Mouse (Mus musculus) layer of hippocampus, adult 2 months (tissue): ENCODE data around the gene Tnk2. TPM values are rescaled to one million over a fixed set of nuclear protein-coding genes. Genes with fewer than 3 reads are reported as not detected.

ENCODE experiments used
- DNase-seq, 2 experiments: peaks; one replicate each; pipeline ENCODE4 v3.0.0; 2022; ENCODE audit warnings: low spot score in 2 of 2
- H3K27ac ChIP-seq: fragments of 200-600 bp; 2 replicates; pipeline ENCODE4 v1.8.1; 2022
- H3K4me3 ChIP-seq: fragments of 200-600 bp; 2 replicates; pipeline ENCODE4 v1.8.1; 2022; ENCODE audit warnings: mild to moderate bottlenecking
- CTCF ChIP-seq: fragments of 200-600 bp; conservative IDR thresholded peaks from 2 replicates; pipeline ENCODE4 v1.8.1; 2022; ENCODE audit warnings: antibody characterized with exemption, mild to moderate bottlenecking, moderate library complexity
- total RNA-seq, 2 experiments: library from RNA; stranded (reverse); gene quantifications; 2 replicates each; pipeline ENCODE4 v1.2.3; 2021

The Tnk2 gene
- total RNA-seq, 2 experiments from 2014 or later: 210 to 212 TPM

DNA sequence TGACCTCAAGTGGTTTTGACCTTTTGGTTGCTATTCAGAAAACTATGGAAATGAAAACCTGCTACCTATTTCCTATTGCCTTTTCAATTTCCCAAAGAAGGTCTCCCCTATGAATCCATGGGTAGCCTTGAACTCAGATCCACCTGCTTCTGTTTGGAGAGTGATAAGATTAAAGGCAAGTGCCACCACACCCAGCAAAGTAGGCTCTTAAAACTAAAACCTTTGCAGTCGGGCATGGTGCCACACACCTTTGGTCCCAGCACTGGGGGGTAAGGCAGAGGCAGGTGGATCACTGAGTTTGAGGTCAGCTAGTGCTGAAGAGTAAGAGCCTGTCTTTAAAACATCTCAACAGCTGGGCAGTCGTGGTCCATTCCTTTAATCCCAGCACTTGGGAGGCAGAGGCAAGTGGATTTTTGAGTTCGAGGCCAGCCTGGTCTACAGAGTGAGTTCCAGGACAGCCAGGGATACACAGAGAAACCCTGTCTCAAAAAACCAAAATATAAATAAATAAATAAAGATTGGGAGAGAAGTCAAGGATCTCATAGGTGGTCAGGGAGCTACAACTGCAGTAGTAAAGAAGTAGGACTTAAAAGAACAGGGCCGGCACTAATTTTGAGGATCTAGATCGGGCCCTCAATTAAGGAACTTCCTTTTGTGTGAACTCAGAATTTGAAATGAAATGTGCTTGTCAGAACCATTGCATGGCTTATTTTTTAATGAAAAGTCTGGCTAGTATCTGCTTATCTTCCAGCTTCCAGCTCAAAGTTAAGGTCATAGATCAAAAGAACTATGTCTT, 33.0 kb upstream of the Tnk2 start:
- H3K27ac ChIP-seq: peak overlapping the region; percentile 90; the same call in 1 of the 2 replicates
- no peak for TF ChIP-seq CTCF
- H3K4me3 ChIP-seq: peak overlapping the region; percentile 98
- no peak for DNase-seq

- Histone ChIP-seq H3K27ac (0 out of 2 replicates have a peak overlapping the region, but pooled peaks have one; percentile 29), H3K4me3 (peak overlapping the region; percentile 0; the same call in 1 of the 2 replicates)
- TF ChIP-seq CTCF: no peak
- DNase-seq: no peak
Measured at GRCm38 (mm10) chr16:32612052-32612451, 31.6 kb upstream of the Tnk2 start.

GRCm38 (mm10) chr16:32613269-32613834, 30.3 kb upstream of the Tnk2 start:
- peak; percentile 43 for TF ChIP-seq CTCF
- Histone ChIP-seq H3K4me3 (no peak overlapping the region), H3K27ac (no peak overlapping the region)
- no peak for DNase-seq

DNA sequence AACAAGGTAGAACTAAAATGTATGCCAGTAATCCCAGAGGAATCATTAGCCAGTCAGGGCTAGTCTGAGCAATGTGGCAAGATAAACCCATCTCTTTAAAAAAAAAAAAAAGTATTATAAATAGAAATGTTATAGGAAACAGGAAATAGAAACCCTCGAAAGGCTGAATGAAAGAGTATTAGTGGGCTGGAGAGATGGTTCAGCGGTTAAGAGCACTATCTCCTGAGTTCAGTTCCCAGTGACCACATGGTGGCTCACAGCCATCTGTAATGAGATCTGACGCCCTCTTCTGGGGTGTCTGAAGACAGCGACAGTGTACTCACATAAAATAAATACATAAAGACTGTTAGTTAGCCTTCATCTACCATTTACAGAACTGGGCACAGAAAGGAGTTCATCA, 29.6 kb upstream of the Tnk2 start:
- Histone ChIP-seq H3K4me3 (no peak overlapping the region), H3K27ac (no peak overlapping the region)
- no peak for DNase-seq
- TF ChIP-seq CTCF: peak; percentile 55

DNA sequence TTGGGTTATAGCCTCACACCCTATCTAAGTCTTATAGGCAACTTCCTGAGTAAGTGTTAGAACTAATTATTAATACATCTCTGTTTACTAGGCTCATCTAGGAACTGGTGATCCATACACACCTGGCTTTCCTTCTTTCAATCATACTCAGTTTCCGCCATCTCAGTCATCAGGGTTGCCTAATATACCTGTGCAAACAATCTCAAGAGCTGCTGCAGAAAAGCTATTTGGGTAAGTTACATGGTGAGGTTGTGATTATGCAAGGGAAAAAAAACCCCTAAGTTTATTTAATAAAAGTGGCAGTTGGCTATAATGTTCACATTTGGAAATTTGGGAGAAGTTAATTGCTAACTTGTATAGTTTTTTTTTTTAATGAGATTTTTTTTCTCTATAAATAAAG, 24.7 kb upstream of the Tnk2 start:
- DNase-seq: no peak
- no peak overlapping the region for H3K4me3 ChIP-seq
- H3K27ac ChIP-seq: no peak overlapping the region
- TF ChIP-seq CTCF: no peak

DNA sequence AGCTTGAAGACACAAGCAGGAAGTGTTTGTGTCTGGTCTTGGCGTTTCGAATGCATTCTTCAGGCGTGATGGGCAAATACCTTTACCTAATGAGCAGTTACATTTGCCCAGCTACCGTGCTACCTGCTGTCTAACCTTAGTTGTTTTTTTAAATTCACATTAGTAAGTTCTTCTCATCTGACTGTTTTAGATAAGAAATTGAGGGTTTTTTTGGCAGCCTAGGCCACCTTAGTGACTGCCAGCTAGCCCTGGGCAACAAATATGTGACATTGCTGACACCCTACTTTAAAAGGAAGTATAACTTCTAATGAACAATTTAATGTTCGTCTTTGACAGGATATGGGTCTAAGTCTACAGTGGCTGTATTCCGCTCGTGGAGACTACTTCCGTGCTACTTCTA, 15.5 kb upstream of the Tnk2 start:
- DNase-seq: no peak
- H3K27ac ChIP-seq: no peak overlapping the region
- no peak overlapping the region for H3K4me3 ChIP-seq
- no peak for TF ChIP-seq CTCF

- no peak overlapping the region for H3K27ac ChIP-seq
- TF ChIP-seq CTCF: no peak
- H3K4me3 ChIP-seq: no peak overlapping the region
- no peak for DNase-seq
Measured at GRCm38 (mm10) chr16:32632328-32632824, 11.3 kb upstream of the Tnk2 start.

GRCm38 (mm10) chr16:32633486-32634012, 10.1 kb upstream of the Tnk2 start:
- TF ChIP-seq CTCF: no peak
- DNase-seq: no peak
- Histone ChIP-seq H3K27ac (no peak overlapping the region), H3K4me3 (no peak overlapping the region)

DNA sequence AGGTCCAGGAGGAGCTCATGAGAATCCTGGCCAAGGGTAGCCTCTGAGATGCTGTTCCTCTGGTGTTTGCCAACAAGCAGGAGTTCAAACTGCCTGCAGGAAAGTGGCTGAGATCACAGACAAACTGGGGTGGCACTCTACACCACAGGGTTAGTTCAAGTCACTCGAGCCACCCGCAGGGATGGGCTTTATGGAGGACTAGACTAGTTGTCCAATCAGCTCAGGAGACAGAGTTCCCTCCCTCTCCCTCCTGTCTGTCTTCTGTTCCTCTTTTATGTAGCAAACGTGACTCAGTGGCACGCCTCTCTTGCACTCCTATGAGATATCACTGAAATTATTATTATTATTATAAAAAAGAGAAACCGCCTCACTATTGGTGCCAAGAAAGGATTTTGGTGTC, 9.5 kb upstream of the Tnk2 start:
- no peak for TF ChIP-seq CTCF
- H3K4me3 ChIP-seq: no peak overlapping the region
- H3K27ac ChIP-seq: no peak overlapping the region
- no peak for DNase-seq

DNA sequence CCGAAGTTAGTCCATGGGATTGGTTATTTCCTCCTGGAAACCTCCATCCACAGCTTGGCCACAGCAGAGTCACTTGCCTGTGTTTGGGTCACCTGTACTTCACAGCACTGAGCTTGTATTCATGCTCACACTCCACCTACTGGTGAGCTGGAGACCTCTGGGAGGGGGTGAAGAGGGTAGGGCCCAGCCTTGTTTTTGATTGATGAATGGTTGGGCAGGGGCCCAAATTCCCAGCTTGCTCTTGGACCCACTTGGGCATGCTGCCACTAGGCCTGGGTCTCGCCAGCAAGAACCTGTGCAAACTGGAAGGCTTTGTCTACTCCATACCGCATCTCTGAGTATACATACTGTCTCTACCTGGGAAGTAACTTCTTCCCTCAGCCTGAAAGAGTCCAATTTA, 8.4 kb upstream of the Tnk2 start:
- Histone ChIP-seq H3K27ac (no peak overlapping the region), H3K4me3 (no peak overlapping the region)
- no peak for DNase-seq
- peak; percentile 48 for TF ChIP-seq CTCF

DNA sequence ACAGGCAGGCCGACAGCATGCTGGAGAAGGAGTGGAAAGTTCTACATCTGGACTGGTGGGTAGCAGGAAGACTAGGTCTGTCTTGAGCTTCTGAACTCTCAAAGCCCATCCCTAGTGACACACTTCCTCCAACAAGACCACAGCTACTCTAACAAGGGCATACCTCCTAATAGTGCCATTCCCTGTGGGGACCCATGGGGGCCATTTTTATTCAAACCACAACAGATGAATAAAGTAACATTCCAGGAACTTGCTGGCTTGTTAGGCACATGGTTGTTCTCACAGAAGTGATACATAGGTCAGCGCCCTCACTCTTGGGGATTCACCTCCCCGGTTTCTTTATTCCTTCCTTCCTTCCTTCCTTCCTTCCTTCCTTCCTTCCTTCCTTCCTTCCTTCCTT, 7.3 kb upstream of the Tnk2 start:
- no peak for TF ChIP-seq CTCF
- no peak for DNase-seq
- Histone ChIP-seq H3K4me3 (no peak overlapping the region), H3K27ac (no peak overlapping the region)

- no peak for TF ChIP-seq CTCF
- Histone ChIP-seq H3K27ac (no peak overlapping the region), H3K4me3 (no peak overlapping the region)
- no peak for DNase-seq
Measured at GRCm38 (mm10) chr16:32636871-32637521, 6.7 kb upstream of the Tnk2 start.

DNA sequence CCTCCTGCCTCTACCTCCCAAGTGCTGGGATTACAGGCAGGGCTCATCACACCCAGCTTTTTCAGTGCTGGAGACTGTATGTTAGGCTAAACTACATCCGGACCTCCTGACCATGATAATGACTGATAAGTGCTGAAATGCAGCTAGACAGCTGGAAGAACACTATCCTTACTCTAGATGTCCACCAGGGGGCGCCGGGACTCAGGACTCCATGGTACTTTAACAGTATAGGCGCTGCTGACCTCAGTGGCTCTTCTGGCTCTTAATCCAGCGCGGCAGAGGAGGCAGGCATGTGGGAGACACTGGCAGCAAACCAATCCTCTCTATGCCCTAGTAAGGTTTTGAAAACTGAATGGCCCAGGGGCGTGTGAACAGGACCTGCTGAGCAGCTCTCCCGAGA, 5.2 kb upstream of the Tnk2 start:
- H3K27ac ChIP-seq: no peak overlapping the region
- TF ChIP-seq CTCF: peak; percentile 92
- no peak overlapping the region for H3K4me3 ChIP-seq
- peak; percentile 66 to 76 for DNase-seq
